Mouse (Mus musculus) C2C12 (cell line): ENCODE data around the gene Fgr. TPM values are rescaled to one million over a fixed set of nuclear protein-coding genes. Genes with fewer than 3 reads are reported as not detected.

Source experiments
- H3K27me3 ChIP-seq: one replicate; pipeline ENCODE4 v1.6.1; 2011; ENCODE audit not compliant: control insufficient read depth, insufficient read depth, insufficient read length
- H3K36me3 ChIP-seq: one replicate; pipeline ENCODE4 v1.6.1; 2011; ENCODE audit not compliant: control insufficient read depth, insufficient read depth
- H3K4me3 ChIP-seq: one replicate; pipeline ENCODE4 v1.5.1; 2011; ENCODE audit warnings: mild to moderate bottlenecking, control low read depth; ENCODE audit not compliant: poor library complexity, insufficient read depth, severe bottlenecking
- H3K79me2 ChIP-seq: one replicate; pipeline ENCODE4 v1.6.1; 2011; ENCODE audit not compliant: control insufficient read depth, insufficient read depth
- H3K79me3 ChIP-seq: one replicate; pipeline ENCODE4 v1.6.1; 2011; ENCODE audit warnings: low read depth, control low read depth
- H3ac ChIP-seq: one replicate; pipeline ENCODE3; 2011; ENCODE audit warnings: low read depth; ENCODE audit not compliant: control insufficient read depth, insufficient read length
- CEBPB ChIP-seq: IDR thresholded peaks from one replicate; pipeline ENCODE4 v1.6.1; 2011; ENCODE audit warnings: low read depth, mild to moderate bottlenecking, control low read depth, moderate library complexity
- CTCF ChIP-seq: IDR thresholded peaks from one replicate; pipeline ENCODE4 v1.5.1; 2011; ENCODE audit not compliant: control insufficient read depth, insufficient read depth, insufficient read length
- FOSL1 ChIP-seq: IDR thresholded peaks from one replicate; pipeline ENCODE4 v1.8.0; 2011; ENCODE audit warnings: mild to moderate bottlenecking, low read length; ENCODE audit not compliant: poor library complexity, insufficient read depth, severe bottlenecking
- MAX ChIP-seq: IDR thresholded peaks from one replicate; pipeline ENCODE4 v1.6.1; 2011; ENCODE audit warnings: mild to moderate bottlenecking, control low read depth
- MYOD1 ChIP-seq: IDR thresholded peaks from one replicate; pipeline ENCODE4 v1.6.1; 2011; ENCODE audit warnings: low read depth; ENCODE audit not compliant: control insufficient read depth, insufficient read length
- MYOG ChIP-seq: IDR thresholded peaks from one replicate; pipeline ENCODE4 v1.6.1; 2011; ENCODE audit not compliant: control insufficient read depth, insufficient read length; ENCODE audit errors: extremely low read depth
- USF1 ChIP-seq: IDR thresholded peaks from one replicate; pipeline ENCODE4 v1.6.1; 2011; ENCODE audit warnings: low read depth, mild to moderate bottlenecking, control low read depth, moderate library complexity
- polyA plus RNA-seq: library from polyadenylated mRNA; unstranded; fragments of >200 nt; fragmentation: generic; extraction: Trizol; gene quantifications from one replicate; pipeline ENCODE4 v1.2.1, GENCODE M21; 2012; ENCODE audit warnings: missing spikeins

Fgr gene
- polyA plus RNA-seq, 1 experiment, result 0.01 TPM

GRCm38 (mm10) chr4:133035946-133036345 lies 62.1 kb downstream of the Fgr start:
- H3K36me3 ChIP-seq, result peaks cover 10% of the 10 kb centered on the region
- no peak overlapping the region for H3K4me3 ChIP-seq
- H3ac ChIP-seq, result no peak overlapping the region
- H3K27me3 ChIP-seq, result no peaks in the 10 kb centered on the region
- H3K79me2 ChIP-seq, result peaks cover 86% of the 10 kb centered on the region
- TF ChIP-seq CEBPB (no peak), FOSL1 (no peak), MAX (no peak), MYOG (no peak)
- H3K79me3 ChIP-seq, result peaks cover 32% of the 10 kb centered on the region

DNA sequence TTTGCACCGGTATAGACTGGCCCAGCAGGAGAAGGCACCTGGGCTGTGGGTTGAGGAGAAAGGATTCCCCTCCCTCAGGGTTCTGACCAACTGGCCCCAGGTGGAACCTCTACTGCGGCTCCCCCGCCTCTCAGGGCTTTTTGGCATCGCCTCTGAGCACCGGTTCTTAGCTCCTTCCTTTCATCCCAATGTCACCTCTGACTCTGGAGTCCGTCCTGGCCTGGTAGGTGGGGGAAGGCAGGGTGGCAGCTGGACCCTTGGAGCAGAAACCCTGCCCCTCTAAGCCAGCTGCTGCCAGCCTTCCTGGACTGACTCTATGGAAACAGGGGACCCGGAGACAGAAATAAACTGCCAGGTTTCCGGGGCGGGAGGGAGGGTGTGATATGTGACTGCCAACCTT lies 63.4 kb downstream of the Fgr start:
- Histone ChIP-seq H3K4me3 (no peak overlapping the region), H3K79me3 (peaks cover 38% of the 10 kb centered on the region), H3K79me2 (peaks cover 88% of the 10 kb centered on the region), H3K36me3 (peaks cover 5% of the 10 kb centered on the region), H3ac (no peak overlapping the region), H3K27me3 (no peaks in the 10 kb centered on the region)
- no peak for TF ChIP-seq CEBPB
- no peak for TF ChIP-seq FOSL1
- no peak for TF ChIP-seq MAX
- no peak for TF ChIP-seq MYOG
- TF ChIP-seq CTCF, result no peak
- no peak for TF ChIP-seq USF1
- TF ChIP-seq MYOD1, result no peak

- Histone ChIP-seq H3K79me3 (peaks cover 39% of the 10 kb centered on the region), H3K79me2 (peaks cover 88% of the 10 kb centered on the region), H3K36me3 (peaks cover under 1% of the 10 kb centered on the region), H3ac (no peak overlapping the region), H3K4me3 (no peak overlapping the region), H3K27me3 (no peaks in the 10 kb centered on the region)
- TF ChIP-seq MAX (no peak), CEBPB (no peak), MYOD1 (no peak), MYOG (no peak), USF1 (no peak), FOSL1 (no peak), CTCF (no peak)
Observed at GRCm38 (mm10) chr4:133037798-133038197, 63.9 kb downstream of the Fgr start.

GRCm38 (mm10) chr4:133038521-133039115 lies 64.7 kb downstream of the Fgr start:
- Histone ChIP-seq H3ac (peak overlapping the region; percentile 90), H3K36me3 (no peaks in the 10 kb centered on the region), H3K4me3 (peak overlapping the region; percentile 30), H3K79me2 (peaks cover 89% of the 10 kb centered on the region), H3K27me3 (no peaks in the 10 kb centered on the region), H3K79me3 (peaks cover 43% of the 10 kb centered on the region)
- TF ChIP-seq MYOG, result no peak
- no peak for TF ChIP-seq CTCF
- TF ChIP-seq FOSL1, result no peak
- TF ChIP-seq MAX, result no peak
- no peak for TF ChIP-seq USF1
- TF ChIP-seq CEBPB, result no peak
- no peak for TF ChIP-seq MYOD1

GRCm38 (mm10) chr4:133039116-133039819 lies 65.4 kb downstream of the Fgr start:
- H3K79me3 ChIP-seq, result peaks cover 47% of the 10 kb centered on the region
- H3K4me3 ChIP-seq, result no peak overlapping the region
- TF ChIP-seq CEBPB (no peak), USF1 (no peak), MAX (no peak), CTCF (no peak), MYOG (no peak), FOSL1 (no peak)
- no peaks in the 10 kb centered on the region for H3K27me3 ChIP-seq
- H3ac ChIP-seq, result peak overlapping the region; percentile 90
- peaks cover 91% of the 10 kb centered on the region for H3K79me2 ChIP-seq
- H3K36me3 ChIP-seq, result no peaks in the 10 kb centered on the region

DNA sequence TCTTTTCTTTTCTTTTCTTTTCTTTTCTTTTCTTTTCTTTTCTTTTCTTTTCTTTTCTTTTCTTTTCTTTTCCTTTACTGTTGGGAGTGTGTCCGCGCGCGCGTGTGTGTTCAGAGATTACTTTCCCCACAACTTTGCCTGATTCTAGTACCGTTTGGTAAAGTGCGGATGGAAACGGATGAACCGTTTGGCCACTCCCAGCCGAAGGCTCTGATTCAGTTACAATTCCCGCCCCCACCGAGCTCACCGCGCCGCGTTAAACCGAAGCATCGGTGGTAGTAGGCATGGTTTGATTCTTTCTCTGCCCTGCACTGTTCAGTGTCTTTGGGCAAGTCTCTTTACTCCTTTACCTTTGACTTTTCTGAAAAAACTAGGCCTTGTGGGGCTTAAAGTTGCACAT lies 65.9 kb downstream of the Fgr start:
- no peak overlapping the region for H3K4me3 ChIP-seq
- H3K36me3 ChIP-seq, result no peaks in the 10 kb centered on the region
- TF ChIP-seq CTCF (no peak), USF1 (no peak), CEBPB (no peak), MYOG (no peak), MYOD1 (no peak), FOSL1 (no peak), MAX (no peak)
- H3K79me2 ChIP-seq, result peaks cover 91% of the 10 kb centered on the region
- H3K79me3 ChIP-seq, result peaks cover 49% of the 10 kb centered on the region
- no peak overlapping the region for H3ac ChIP-seq
- no peaks in the 10 kb centered on the region for H3K27me3 ChIP-seq
